Mouse (Mus musculus) erythroblast, embryonic 14.5 days (primary cell): Measurements from ENCODE around the gene Asprv1.

ENCODE experiments used
- GATA1 ChIP-seq: IDR thresholded peaks from 2 replicates; pipeline ENCODE4 v1.6.1; 2012; ENCODE audit warnings: low read length, inconsistent platforms, mixed read lengths
- TAL1 ChIP-seq: IDR thresholded peaks from 3 replicates; pipeline ENCODE4 v1.6.1; 2012; ENCODE audit warnings: low read length, inconsistent platforms, mixed read lengths

DNA sequence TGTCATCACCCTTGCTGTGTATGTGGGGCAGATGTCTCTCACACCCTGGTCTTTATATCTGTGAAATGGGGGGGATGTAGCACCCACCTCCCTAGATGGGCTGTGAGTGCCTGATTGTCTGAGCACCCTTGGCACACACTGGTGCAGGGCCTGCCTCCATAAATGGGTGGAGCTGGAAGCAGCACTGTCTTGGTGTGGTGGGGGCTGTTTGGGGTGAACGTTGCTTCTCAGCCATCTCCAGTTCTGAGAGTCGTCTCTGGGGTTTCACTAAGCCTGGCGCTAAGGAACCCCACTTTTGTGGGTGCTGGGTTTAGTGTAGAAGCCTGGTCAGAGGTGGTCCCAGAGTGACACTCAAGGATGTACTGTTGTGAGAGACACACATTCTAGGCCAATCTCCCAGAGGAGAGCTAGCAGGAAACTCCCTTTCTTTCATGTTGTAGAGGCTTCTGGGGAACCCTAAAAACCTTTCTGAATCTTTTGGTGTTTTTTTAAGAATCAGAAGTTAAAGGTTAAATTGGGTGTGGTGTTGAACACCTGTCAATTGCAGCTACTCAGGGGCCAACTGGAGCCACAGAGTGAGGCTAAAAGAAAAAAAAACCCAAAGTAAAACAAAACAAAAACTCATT, 16.9 kb downstream of the Asprv1 start:
- TF ChIP-seq TAL1 (no peak), GATA1 (no peak)
